Mouse (Mus musculus) liver (tissue): Measurements from ENCODE around the gene Olfr1513.
"Not testable (repeated sequence)": the region's sequence is repeated elsewhere in the genome, so short reads cannot be mapped to it uniquely, and the experiment has no call there.

Experiments used
- DNase-seq: peaks from one replicate; pipeline ENCODE4 v3.0.0-alpha.2; 2020; ENCODE audit warnings: mixed read lengths

Gene Olfr1513

DNA sequence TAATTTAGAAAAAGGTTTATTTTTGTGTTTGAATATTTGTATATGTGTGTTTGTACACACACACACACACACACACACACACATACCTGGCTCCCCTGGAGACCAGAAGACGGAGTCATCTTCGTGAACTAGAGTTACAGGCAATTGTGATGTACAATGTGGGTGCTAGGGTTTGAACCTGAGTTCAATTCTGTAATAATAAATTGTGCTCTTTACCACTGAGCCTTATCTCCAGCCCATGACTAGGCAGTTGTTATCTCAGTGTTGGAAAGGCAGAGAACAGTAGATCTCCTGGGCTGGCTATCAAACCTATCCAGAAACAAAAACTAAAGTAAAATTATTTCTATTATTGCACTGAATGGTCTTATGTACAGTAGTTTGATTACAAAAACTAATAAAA lies 50.1 kb downstream of the Olfr1513 start:
- peak; percentile 50 for DNase-seq

DNA sequence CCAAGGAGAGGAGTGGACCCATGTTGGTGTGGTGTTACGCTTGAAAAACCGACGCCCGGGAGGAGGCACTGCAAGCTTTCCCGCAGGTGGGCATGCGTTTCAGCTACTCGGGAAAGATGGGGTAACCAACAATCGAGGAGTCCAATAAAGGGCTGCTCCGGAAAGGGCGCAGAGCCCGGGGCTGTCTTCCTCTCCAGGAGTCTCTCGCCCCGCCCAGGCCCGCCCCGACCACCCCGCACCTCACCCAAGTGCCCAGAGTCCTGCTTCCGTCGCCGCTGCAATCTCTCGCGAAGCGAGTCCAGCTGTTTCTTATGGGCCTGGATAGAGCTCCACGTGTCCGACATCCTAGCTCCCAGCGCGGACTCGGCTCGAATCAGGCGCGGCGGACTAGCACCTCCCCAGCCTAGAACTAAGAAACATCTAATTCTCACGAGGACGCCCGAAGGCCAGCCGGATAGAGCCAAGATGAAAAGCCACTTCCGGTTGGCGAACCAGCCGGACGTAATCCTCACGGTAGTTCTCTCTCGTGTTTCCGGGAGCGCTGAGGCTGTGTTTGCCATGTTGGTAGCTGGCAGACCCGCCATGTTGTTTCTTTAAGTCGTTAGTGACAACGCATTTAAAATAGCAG lies 51.5 kb downstream of the Olfr1513 start, which contains the start of gene Mettl3:
TSS of gene Mettl3 (minus strand) at position 485 of the 628 bp plus-strand sequence.
- peak; percentile 92 for DNase-seq

DNA sequence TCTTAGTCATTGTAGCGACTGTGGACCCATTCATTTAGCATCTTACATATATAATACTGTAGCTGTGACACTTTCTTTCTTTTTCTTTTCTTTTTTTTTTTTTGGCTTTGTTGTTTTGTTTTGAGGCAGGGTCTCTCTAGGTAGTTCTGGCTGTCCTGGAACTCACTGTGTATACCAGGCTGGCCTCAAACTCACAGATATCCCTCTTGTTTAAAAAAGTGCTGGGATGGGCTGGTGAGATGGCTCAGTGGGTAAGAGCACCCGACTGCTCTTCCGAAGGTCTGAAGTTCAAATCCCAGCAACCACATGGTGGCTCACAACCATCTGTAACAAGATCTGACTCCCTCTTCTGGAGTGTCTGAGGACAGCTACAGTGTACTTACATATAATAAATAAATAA lies 52.7 kb downstream of the Olfr1513 start:
- DNase-seq, result not testable (repeated sequence)
